In genomic region chr4:154967173-154967572, GRCm38 (mm10) we compare ENCODE assay signal across 9 mouse cellular contexts. TPM values are rescaled to one million over a fixed set of nuclear protein-coding genes. Genes with fewer than 3 reads are reported as not detected.
DNase-seq lines count a peak whose midpoint lies in the region; ATAC-seq and TF ChIP-seq lines count a peak whose summit lies in the region.
"Had no signal": no experiment of that assay in that cellular context is flagged by ENCODE, and none has a peak within 500 bp of the region (broad histone marks: within the 10 kb centered on the region; RNA-seq: fewer than 3 reads in every experiment).

No protein-coding gene starts in this region.

- TF ChIP-seq EP300 in lung, postnatal 0 days (IDR thresholded peaks at IDR 0.05) = no peak

- H3K9me3 ChIP-seq in heart, embryonic 10.5 days = no peaks in the 10 kb centered on the region
- H3K9me3 ChIP-seq in lung, postnatal 0 days (ENCODE audit: low read length) = no peaks in the 10 kb centered on the region
- H3K9me3 ChIP-seq: neural tube, embryonic 13.5 days had no signal

- H3K36me3 ChIP-seq in heart, embryonic 10.5 days = peaks cover 45% of the 10 kb centered on the region
- H3K36me3 ChIP-seq in lung, postnatal 0 days (ENCODE audit: insufficient read depth, low read length) = peaks cover 26% of the 10 kb centered on the region

- H3K4me1 ChIP-seq in heart, embryonic 10.5 days = peaks cover 40% of the 10 kb centered on the region
- peaks cover 3% of the 10 kb centered on the region; the same call in 1 of the 2 replicates for H3K4me1 ChIP-seq in lung, postnatal 0 days (ENCODE audit: insufficient read depth, low read depth, low read length)

- peak; percentile 62 for TF ChIP-seq CTCF in lung, postnatal 0 days (IDR thresholded peaks at IDR 0.05)

- peak; percentile 45 for DNase-seq in heart, adult 8-10 months (ENCODE audit: low spot score)
- no peak for DNase-seq in heart, embryonic 10.5 days (ENCODE audit: low spot score)
- DNase-seq in testis, postnatal 10 days (ENCODE audit: low spot score) = peak; percentile 73
- no peak for DNase-seq in testis, postnatal 14 days (ENCODE audit: low spot score)
- peak; percentile 73 to 85 for DNase-seq in cerebellum, postnatal 14 days
- DNase-seq in lung, postnatal 0 days (ENCODE audit: low spot score) = peak; percentile 54
- DNase-seq in thymus, postnatal 4 days = peak; percentile 79

- H3K9ac ChIP-seq in lung, postnatal 0 days (replicated peaks; ENCODE audit: low read depth) = no peak overlapping the region

- H3K27me3 ChIP-seq in heart, embryonic 10.5 days (ENCODE audit: insufficient read depth, poor library complexity, severe bottlenecking) = peaks cover 15% of the 10 kb centered on the region
- H3K27me3 ChIP-seq in lung, postnatal 0 days (replicated peaks; ENCODE audit: insufficient read depth, low read length) = peaks cover 10% of the 10 kb centered on the region; the same call in 1 of the 2 replicates
- H3K27me3 ChIP-seq: neural tube, embryonic 13.5 days had no signal

- 64% methylated on average over 5 of the region's 5 CpGs for WGBS in heart, embryonic 10.5 days
- WGBS in lung, postnatal 0 days = 65% methylated on average over 5 of the region's 5 CpGs

- no peak overlapping the region for H3K4me3 ChIP-seq in heart, embryonic 10.5 days
- no peak overlapping the region for H3K4me3 ChIP-seq in lung, postnatal 0 days (ENCODE audit: low read depth, low read length)
- H3K4me3 ChIP-seq: neural tube, embryonic 13.5 days had no signal

- no peak overlapping the region for H3K4me2 ChIP-seq in lung, postnatal 0 days (replicated peaks; ENCODE audit: low read depth, low read length)
- H3K4me2 ChIP-seq: neural tube, embryonic 13.5 days had no signal

- H3K27ac ChIP-seq in heart, embryonic 10.5 days = no peak overlapping the region
- H3K27ac ChIP-seq in lung, postnatal 0 days (ENCODE audit: low read length) = no peak overlapping the region
- H3K27ac ChIP-seq: neural tube, embryonic 13.5 days had no signal

- ATAC-seq in lung, postnatal 0 days = no peak
- no peak for ATAC-seq in megakaryocyte, adult 5-6 weeks (ENCODE audit: poor library complexity, severe bottlenecking)

RNA-seq across cellular contexts. Expression of gene Pank4, which starts 3.2 kb away (rescaled TPM):
- 10 to 100 TPM; 38.6 to 44.1 (median 41.2) TPM for total RNA-seq in heart, adult 8-10 months (2022)
- polyA plus RNA-seq in heart, embryonic 10.5 days (2016; fragmentation: Nextera tagmentation; extraction: Ambion mirVana) = 45.3 and 49.2 TPM in 2 replicates
- 20.5 and 23.0 TPM in 2 replicates for polyA plus RNA-seq in lung, postnatal 0 days (2015; fragmentation: Nextera tagmentation; extraction: Ambion mirVana)
- 28.8 and 36.1 TPM in 2 replicates for total RNA-seq in megakaryocyte, adult 5-6 weeks (2015)
- total RNA-seq in megakaryocyte, adult 5-6 weeks (2017) = 19.1 and 27.0 TPM in 2 replicates

RNA-seq across cellular contexts. Expression of gene Hes5, which starts 6.5 kb away (rescaled TPM):
- not detected for total RNA-seq in heart, adult 8-10 months (2022)
- 0.15 and 0.26 TPM in 2 replicates for polyA plus RNA-seq in heart, embryonic 10.5 days (2016; fragmentation: Nextera tagmentation; extraction: Ambion mirVana)
- 0.10 TPM in 1 of 2 replicates, not detected in the other for polyA plus RNA-seq in lung, postnatal 0 days (2015; fragmentation: Nextera tagmentation; extraction: Ambion mirVana)
- total RNA-seq in megakaryocyte, adult 5-6 weeks (2015) = 0.25 and 0.27 TPM in 2 replicates
- not detected in 2 replicates for total RNA-seq in megakaryocyte, adult 5-6 weeks (2017)

RNA-seq across cellular contexts. Expression of gene Tnfrsf14, which starts 38.8 kb away (rescaled TPM):
- total RNA-seq in heart, adult 8-10 months (2022) = 1 to 10 TPM; 4.0 to 9.1 (median 4.5) TPM
- 1.6 and 2.6 TPM in 2 replicates for polyA plus RNA-seq in heart, embryonic 10.5 days (2016; fragmentation: Nextera tagmentation; extraction: Ambion mirVana)
- 1.5 and 2.1 TPM in 2 replicates for polyA plus RNA-seq in lung, postnatal 0 days (2015; fragmentation: Nextera tagmentation; extraction: Ambion mirVana)
- total RNA-seq in megakaryocyte, adult 5-6 weeks (2015) = 87.1 and 142 TPM in 2 replicates
- 67.2 and 77.3 TPM in 2 replicates for total RNA-seq in megakaryocyte, adult 5-6 weeks (2017)

Comparison
In these comparisons a context has a peak if more than half of its experiments do, and no peak if none do; other contexts are left out.
1. DNase-seq: peak in heart, adult 8-10 months (single experiment), testis, postnatal 10 days (single experiment), cerebellum, postnatal 14 days (2 of 2), lung, postnatal 0 days (single experiment) and thymus, postnatal 4 days (single experiment); none in heart, embryonic 10.5 days (single experiment) and testis, postnatal 14 days (single experiment).
2. RNA of gene Tnfrsf14, which starts 38.8 kb away (total RNA-seq): 67.2 to 142 TPM in megakaryocyte, adult 5-6 weeks; 4.0 to 9.1 TPM in heart, adult 8-10 months; every median in the first group is over 4 times any median in the second.